Mouse (Mus musculus) neural tube, embryonic 12.5 days (tissue): ENCODE results near the gene Grin2a. TPM values are rescaled to one million over a fixed set of nuclear protein-coding genes. Genes with fewer than 3 reads are reported as not detected.

Experiments
- ATAC-seq: fragments of 200-750 bp; cut with Nextera tagmentation; 2 replicates; pipeline ENCODE4 v1.8.0; 2017; ENCODE audit warnings: low read depth, mild to moderate bottlenecking, moderate TSS enrichment, moderate library complexity; ENCODE audit not compliant: low FRiP score
- H3K27ac ChIP-seq: fragments of 300-500 bp; sonication (generic); 2 replicates; pipeline ENCODE4 v1.5.1; 2016
- H3K27me3 ChIP-seq: fragments of 300-500 bp; sonication (generic); replicated peaks from 2 replicates; pipeline ENCODE4 v1.6.1; 2016; ENCODE audit warnings: mild to moderate bottlenecking
- H3K36me3 ChIP-seq: fragments of 300-500 bp; sonication (generic); 2 replicates; pipeline ENCODE4 v1.6.1; 2016; ENCODE audit warnings: mild to moderate bottlenecking
- H3K4me1 ChIP-seq: fragments of 300-500 bp; sonication (generic); 2 replicates; pipeline ENCODE4 v1.6.1; 2016
- H3K4me2 ChIP-seq: fragments of 300-500 bp; sonication (generic); replicated peaks from 2 replicates; pipeline ENCODE4 v1.6.1; 2016; ENCODE audit warnings: mild to moderate bottlenecking
- H3K4me3 ChIP-seq: fragments of 300-500 bp; sonication (generic); 2 replicates; pipeline ENCODE4 v1.5.1; 2016
- H3K9ac ChIP-seq: fragments of 300-500 bp; sonication (generic); 2 replicates; pipeline ENCODE4 v1.6.1; 2016; ENCODE audit warnings: mild to moderate bottlenecking
- H3K9me3 ChIP-seq: fragments of 300-500 bp; sonication (generic); 2 replicates; pipeline ENCODE4 v1.6.1; 2016; ENCODE audit warnings: mild to moderate bottlenecking
- WGBS: fragments of 180-500 bp; shearing (Covaris S2); methylation state at CpG from one replicate; pipeline ENCODE4 v1.1.7; 2016; 5-methylcytosine and 5-hydroxymethylcytosine counted together
- polyA plus RNA-seq: library from polyadenylated mRNA; unstranded; fragments of >200 nt; fragmentation: Nextera tagmentation; extraction: Ambion mirVana; gene quantifications from 2 replicates; pipeline ENCODE4 v1.2.1, GENCODE M21; 2016

Grin2a gene
- polyA plus RNA-seq, 1 experiment from 2014 or later, result 2.3 TPM

GRCm38 (mm10) chr16:9954266-9954665 lies 41.1 kb downstream of the Grin2a start:
- Histone ChIP-seq H3K4me2 (no peak overlapping the region), H3K9me3 (no peaks in the 10 kb centered on the region), H3K4me1 (no peaks in the 10 kb centered on the region), H3K27ac (no peak overlapping the region), H3K36me3 (no peaks in the 10 kb centered on the region), H3K9ac (no peak overlapping the region), H3K4me3 (no peak overlapping the region), H3K27me3 (no peaks in the 10 kb centered on the region)
- WGBS, result 40% methylated on average over 5 of the region's 5 CpGs
- no peak for ATAC-seq

GRCm38 (mm10) chr16:9953396-9953831 lies 41.9 kb downstream of the Grin2a start:
- no peak overlapping the region for H3K4me2 ChIP-seq
- no peaks in the 10 kb centered on the region for H3K27me3 ChIP-seq
- no peaks in the 10 kb centered on the region for H3K36me3 ChIP-seq
- H3K9me3 ChIP-seq, result no peaks in the 10 kb centered on the region
- no peak overlapping the region for H3K9ac ChIP-seq
- H3K4me1 ChIP-seq, result no peaks in the 10 kb centered on the region
- no peak for ATAC-seq
- H3K27ac ChIP-seq, result no peak overlapping the region
- 90% methylated on average over 5 of the region's 5 CpGs for WGBS
- H3K4me3 ChIP-seq, result no peak overlapping the region

GRCm38 (mm10) chr16:9949250-9949649 lies 46.1 kb downstream of the Grin2a start:
- Histone ChIP-seq H3K4me1 (no peaks in the 10 kb centered on the region), H3K9ac (no peak overlapping the region), H3K27ac (no peak overlapping the region), H3K4me3 (no peak overlapping the region), H3K36me3 (no peaks in the 10 kb centered on the region), H3K9me3 (no peaks in the 10 kb centered on the region), H3K27me3 (no peaks in the 10 kb centered on the region), H3K4me2 (no peak overlapping the region)
- 84% methylated on average over 3 of the region's 3 CpGs for WGBS
- no peak for ATAC-seq

- Histone ChIP-seq H3K27ac (no peak overlapping the region), H3K4me3 (no peak overlapping the region), H3K4me1 (no peaks in the 10 kb centered on the region), H3K4me2 (no peak overlapping the region), H3K27me3 (no peaks in the 10 kb centered on the region), H3K36me3 (no peaks in the 10 kb centered on the region), H3K9me3 (no peaks in the 10 kb centered on the region), H3K9ac (no peak overlapping the region)
- 85% methylated on average over 3 of the region's 3 CpGs for WGBS
- ATAC-seq, result no peak
These were observed 47.9 kb downstream of the Grin2a start for GRCm38 (mm10) chr16:9947430-9947829.

- H3K4me1 ChIP-seq, result no peaks in the 10 kb centered on the region
- H3K9ac ChIP-seq, result no peak overlapping the region
- no peak overlapping the region for H3K4me2 ChIP-seq
- H3K9me3 ChIP-seq, result no peaks in the 10 kb centered on the region
- no peaks in the 10 kb centered on the region for H3K27me3 ChIP-seq
- WGBS, result 77% methylated on average over 5 of the region's 5 CpGs
- no peaks in the 10 kb centered on the region for H3K36me3 ChIP-seq
- no peak overlapping the region for H3K27ac ChIP-seq
- H3K4me3 ChIP-seq, result no peak overlapping the region
- ATAC-seq, result no peak
These were observed 50.5 kb downstream of the Grin2a start for GRCm38 (mm10) chr16:9944836-9945235.

GRCm38 (mm10) chr16:9941306-9941930 lies 53.9 kb downstream of the Grin2a start:
- H3K27me3 ChIP-seq, result no peaks in the 10 kb centered on the region
- H3K4me2 ChIP-seq, result no peak overlapping the region
- no peak overlapping the region for H3K27ac ChIP-seq
- H3K4me3 ChIP-seq, result no peak overlapping the region
- no peak for ATAC-seq
- no peaks in the 10 kb centered on the region for H3K36me3 ChIP-seq
- H3K4me1 ChIP-seq, result no peaks in the 10 kb centered on the region
- no peaks in the 10 kb centered on the region for H3K9me3 ChIP-seq
- no peak overlapping the region for H3K9ac ChIP-seq
- 59% methylated on average over 8 of the region's 8 CpGs for WGBS

- H3K4me1 ChIP-seq, result no peaks in the 10 kb centered on the region
- no peak for ATAC-seq
- no peak overlapping the region for H3K9ac ChIP-seq
- H3K9me3 ChIP-seq, result no peaks in the 10 kb centered on the region
- WGBS, result 89% methylated on average over 7 of the region's 7 CpGs
- H3K27ac ChIP-seq, result no peak overlapping the region
- no peaks in the 10 kb centered on the region for H3K27me3 ChIP-seq
- H3K36me3 ChIP-seq, result no peaks in the 10 kb centered on the region
- H3K4me2 ChIP-seq, result no peak overlapping the region
- no peak overlapping the region for H3K4me3 ChIP-seq
These were observed 54.6 kb downstream of the Grin2a start for GRCm38 (mm10) chr16:9940716-9941115.

- Histone ChIP-seq H3K9me3 (no peaks in the 10 kb centered on the region), H3K27ac (no peak overlapping the region), H3K27me3 (no peaks in the 10 kb centered on the region), H3K4me3 (no peak overlapping the region), H3K9ac (no peak overlapping the region), H3K36me3 (no peaks in the 10 kb centered on the region), H3K4me2 (no peak overlapping the region), H3K4me1 (no peaks in the 10 kb centered on the region)
- 89% methylated on average over 3 of the region's 3 CpGs for WGBS
- no peak for ATAC-seq
These were observed 84.7 kb downstream of the Grin2a start for GRCm38 (mm10) chr16:9910672-9911071.

- no peaks in the 10 kb centered on the region for H3K27me3 ChIP-seq
- no peaks in the 10 kb centered on the region for H3K9me3 ChIP-seq
- H3K36me3 ChIP-seq, result no peaks in the 10 kb centered on the region
- ATAC-seq, result no peak
- H3K9ac ChIP-seq, result no peak overlapping the region
- H3K4me2 ChIP-seq, result no peak overlapping the region
- H3K4me3 ChIP-seq, result no peak overlapping the region
- H3K4me1 ChIP-seq, result no peaks in the 10 kb centered on the region
- 87% methylated on average over 4 of the region's 4 CpGs for WGBS
- no peak overlapping the region for H3K27ac ChIP-seq
These were observed 86.1 kb downstream of the Grin2a start for GRCm38 (mm10) chr16:9909225-9909624.

GRCm38 (mm10) chr16:9904443-9904842 lies 90.9 kb downstream of the Grin2a start:
- WGBS, result 91% methylated on average over 6 of the region's 6 CpGs
- H3K4me2 ChIP-seq, result no peak overlapping the region
- ATAC-seq, result no peak
- H3K4me3 ChIP-seq, result no peak overlapping the region
- no peak overlapping the region for H3K27ac ChIP-seq
- no peaks in the 10 kb centered on the region for H3K4me1 ChIP-seq
- H3K9ac ChIP-seq, result no peak overlapping the region
- H3K36me3 ChIP-seq, result no peaks in the 10 kb centered on the region
- no peaks in the 10 kb centered on the region for H3K27me3 ChIP-seq
- H3K9me3 ChIP-seq, result no peaks in the 10 kb centered on the region

GRCm38 (mm10) chr16:9902680-9903463 lies 92.5 kb downstream of the Grin2a start:
- H3K4me3 ChIP-seq, result no peak overlapping the region
- no peaks in the 10 kb centered on the region for H3K36me3 ChIP-seq
- H3K9me3 ChIP-seq, result no peaks in the 10 kb centered on the region
- H3K27me3 ChIP-seq, result no peaks in the 10 kb centered on the region
- H3K4me1 ChIP-seq, result no peaks in the 10 kb centered on the region
- no peak for ATAC-seq
- no peak overlapping the region for H3K9ac ChIP-seq
- WGBS, result 84% methylated on average over 5 of the region's 5 CpGs
- no peak overlapping the region for H3K4me2 ChIP-seq
- H3K27ac ChIP-seq, result no peak overlapping the region

GRCm38 (mm10) chr16:9901433-9901832 lies 93.9 kb downstream of the Grin2a start:
- no peak for ATAC-seq
- no peak overlapping the region for H3K4me2 ChIP-seq
- 57% methylated on average over 1 of the region's 1 CpGs for WGBS

GRCm38 (mm10) chr16:9900996-9901395 lies 94.4 kb downstream of the Grin2a start:
- 53% methylated on average over 3 of the region's 3 CpGs for WGBS
- Histone ChIP-seq H3K9ac (no peak overlapping the region), H3K4me2 (no peak overlapping the region), H3K27ac (no peak overlapping the region), H3K9me3 (no peaks in the 10 kb centered on the region), H3K4me1 (no peaks in the 10 kb centered on the region), H3K4me3 (no peak overlapping the region), H3K36me3 (no peaks in the 10 kb centered on the region), H3K27me3 (no peaks in the 10 kb centered on the region)
- no peak for ATAC-seq

More at GRCm38 (mm10) chr16:9901433-9901832, 93.9 kb downstream of the Grin2a start:
- H3K36me3 ChIP-seq, result no peaks in the 10 kb centered on the region
- no peak overlapping the region for H3K27ac ChIP-seq
- H3K4me1 ChIP-seq, result no peaks in the 10 kb centered on the region
- no peak overlapping the region for H3K4me3 ChIP-seq
- no peaks in the 10 kb centered on the region for H3K9me3 ChIP-seq
- H3K27me3 ChIP-seq, result no peaks in the 10 kb centered on the region
- H3K9ac ChIP-seq, result no peak overlapping the region
